Mouse (Mus musculus): ENCODE measurements around the gene Rnf130. TPM values are rescaled to one million over a fixed set of nuclear protein-coding genes. Genes with fewer than 3 reads are reported as not detected.
"Not testable (repeated sequence)": the region's sequence is repeated elsewhere in the genome, so short reads cannot be mapped to it uniquely, and the experiment has no call there.

The Rnf130 gene
- total RNA-seq, 2 experiments from 2014 or later, result 98.2 to 106 TPM

GRCm38 (mm10) chr11:50059045-50059444, 33.9 kb downstream of the Rnf130 start:
- intact Hi-C loops (cut with DNase I), result no loop called here
- DNase-seq (ENCODE audit: extremely low spot score in 1 of 2, low spot score in 2 of 2), result no peak

- no peak for DNase-seq (ENCODE audit: extremely low spot score in 1 of 2, low spot score in 2 of 2)
- intact Hi-C loops (cut with DNase I), result no loop called here
These were observed 37.0 kb downstream of the Rnf130 start for GRCm38 (mm10) chr11:50062116-50062515.

GRCm38 (mm10) chr11:50066088-50066487, 40.9 kb downstream of the Rnf130 start:
- no peak for DNase-seq (ENCODE audit: extremely low spot score in 1 of 2, low spot score in 2 of 2)
- intact Hi-C loops (cut with DNase I), result no loop called here

GRCm38 (mm10) chr11:50073830-50074229, 48.7 kb downstream of the Rnf130 start:
- intact Hi-C loops (cut with DNase I), result no loop called here
- no peak for DNase-seq (ENCODE audit: extremely low spot score in 1 of 2, low spot score in 2 of 2)

GRCm38 (mm10) chr11:50076756-50077155, 51.6 kb downstream of the Rnf130 start:
- DNase-seq (ENCODE audit: extremely low spot score in 1 of 2, low spot score in 2 of 2), result no peak
- intact Hi-C loops (cut with DNase I), result no loop called here

DNA sequence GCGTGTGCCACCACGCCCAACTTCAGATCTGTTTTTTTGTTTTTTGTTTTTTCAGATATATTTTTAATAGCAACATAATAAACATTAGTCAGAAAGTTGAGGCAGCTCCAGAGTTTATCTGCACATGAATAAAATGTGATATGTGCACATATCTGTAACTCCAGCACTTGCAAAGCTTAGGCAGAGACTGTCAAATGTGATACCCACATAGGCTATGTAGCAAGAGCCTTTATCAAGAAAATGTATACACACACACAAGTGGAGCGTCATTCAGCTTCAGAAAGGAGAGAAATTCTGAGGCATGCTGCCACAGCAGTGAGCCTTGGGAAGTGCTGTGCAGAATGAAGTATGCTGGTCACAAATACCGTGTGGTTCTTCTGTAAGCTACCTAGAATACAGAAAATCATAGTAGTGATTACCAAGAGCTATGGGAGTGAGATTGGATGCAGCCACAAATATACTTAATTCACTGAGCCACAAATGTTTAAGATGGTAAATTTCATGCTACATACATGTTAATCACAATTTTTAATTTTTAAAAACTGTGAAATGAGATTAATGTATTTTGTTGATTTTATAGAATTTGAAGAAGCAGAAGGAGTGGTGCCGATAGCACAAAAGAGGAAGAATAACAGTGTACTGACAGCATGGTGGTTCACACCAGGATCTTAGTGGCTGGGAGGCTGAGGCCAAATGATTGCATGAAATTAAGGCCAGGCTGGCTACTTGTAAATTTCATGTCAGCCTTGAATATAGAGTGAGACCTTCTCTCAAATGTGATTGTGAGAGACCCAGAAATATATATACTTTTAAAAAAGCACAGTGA, 56.4 kb downstream of the Rnf130 start:
- no peak for DNase-seq (ENCODE audit: extremely low spot score in 1 of 2, low spot score in 2 of 2)
- intact Hi-C loops (cut with DNase I), result no loop called here

DNA sequence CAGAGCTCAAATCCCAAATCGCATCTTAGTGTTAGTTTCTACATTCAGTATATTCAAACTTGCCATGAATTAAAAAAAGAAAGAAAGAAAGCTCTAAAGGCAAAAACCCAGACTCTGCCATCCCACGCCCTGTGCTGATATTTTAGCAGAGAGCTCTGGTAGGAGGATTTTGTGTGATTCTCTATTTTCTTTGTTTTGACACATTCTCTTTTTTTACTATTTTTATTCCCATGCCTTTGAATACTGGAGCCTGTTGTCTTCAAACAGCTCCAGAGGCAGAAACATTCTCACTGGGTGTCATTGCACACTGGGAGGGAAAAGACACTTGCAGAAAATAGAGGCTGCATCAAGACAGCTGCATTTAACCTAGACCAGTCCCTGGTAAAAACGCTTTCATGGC, 61.1 kb downstream of the Rnf130 start:
- intact Hi-C loops (cut with DNase I), result no loop called here
- DNase-seq (ENCODE audit: extremely low spot score in 1 of 2, low spot score in 2 of 2), result no peak

GRCm38 (mm10) chr11:50089840-50090239, 64.7 kb downstream of the Rnf130 start:
- intact Hi-C loops (cut with DNase I), result no loop called here
- no peak for DNase-seq (ENCODE audit: extremely low spot score in 1 of 2, low spot score in 2 of 2)

DNA sequence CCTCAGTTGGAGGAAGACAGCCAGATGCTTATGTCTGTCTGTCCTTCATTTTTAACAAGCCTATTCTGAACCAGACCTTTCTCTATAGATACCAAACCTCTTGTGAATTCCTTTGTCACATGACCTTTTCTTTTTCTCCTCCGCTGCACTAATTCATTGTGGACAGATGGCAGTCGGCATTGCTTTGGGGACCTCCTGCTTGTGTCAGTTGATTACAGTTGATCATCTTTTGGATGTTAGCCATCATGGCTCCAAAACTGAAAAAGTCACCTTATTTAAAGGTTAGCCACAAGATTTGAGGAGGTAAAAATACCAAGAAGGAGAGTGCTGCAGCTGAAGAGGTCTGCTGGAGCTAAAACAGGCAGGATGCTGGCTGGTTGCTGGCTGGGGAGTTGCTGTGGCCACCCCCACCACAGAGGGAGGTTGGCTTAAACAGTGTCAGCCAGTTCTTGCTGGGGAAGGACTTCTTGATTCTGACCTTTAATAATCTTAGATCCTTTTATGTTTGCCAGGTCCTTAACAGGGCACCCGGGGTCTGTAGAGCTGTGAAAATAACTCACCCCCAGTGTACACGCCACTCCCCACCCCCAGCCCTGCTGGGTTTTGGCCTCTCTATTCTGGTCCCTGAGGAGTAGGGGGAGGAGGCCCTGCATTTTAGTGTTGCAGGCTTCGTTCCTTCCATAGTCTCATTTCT, 66.0 kb downstream of the Rnf130 start:
- intact Hi-C loops (cut with DNase I), result no loop called here
- no peak for DNase-seq (ENCODE audit: extremely low spot score in 1 of 2, low spot score in 2 of 2)

- DNase-seq (ENCODE audit: extremely low spot score in 1 of 2, low spot score in 2 of 2), result no peak
- intact Hi-C loops (cut with DNase I), result no loop called here
These were observed 66.5 kb downstream of the Rnf130 start for GRCm38 (mm10) chr11:50091681-50092080.

DNA sequence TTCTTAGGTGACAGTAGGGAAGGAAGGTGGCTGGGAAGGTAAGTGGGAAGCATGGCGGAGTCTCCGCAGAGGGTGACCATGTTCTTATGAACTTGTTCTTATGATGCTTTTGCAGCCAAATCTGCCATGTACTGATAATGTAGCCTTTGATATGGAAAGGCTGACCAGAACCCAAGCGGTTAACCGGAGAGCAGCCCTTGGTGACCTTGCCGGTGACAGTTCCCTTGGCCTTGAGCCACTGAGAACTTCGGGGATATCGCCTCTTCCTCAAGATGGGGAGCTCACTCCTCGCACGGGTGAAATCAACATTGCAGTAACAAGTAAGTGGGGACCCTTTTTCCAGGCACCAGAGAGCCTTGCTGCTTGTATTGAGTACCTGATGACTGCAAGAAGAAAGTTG, 70.5 kb downstream of the Rnf130 start:
- DNase-seq (ENCODE audit: extremely low spot score in 1 of 2, low spot score in 2 of 2), result no peak
- intact Hi-C loops (cut with DNase I), result no loop called here

DNA sequence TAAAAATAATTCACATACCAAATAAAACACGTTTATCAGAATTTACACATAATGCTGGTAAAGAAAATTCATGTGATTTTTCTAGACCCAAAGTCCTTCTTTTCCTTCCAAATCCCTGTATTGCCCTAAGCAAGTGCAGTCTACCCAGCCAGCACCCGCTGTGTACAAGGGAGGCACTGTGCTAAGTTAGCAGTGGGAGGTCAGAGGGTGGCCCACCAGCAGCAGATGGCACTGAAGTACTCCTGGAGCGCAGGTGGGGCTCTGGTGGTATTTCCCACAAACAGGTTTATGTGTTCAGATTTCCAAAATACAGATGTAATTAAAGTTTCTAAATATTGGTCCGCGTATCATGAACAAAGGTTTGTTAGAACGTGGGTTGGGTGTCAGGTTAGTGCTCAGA, 71.9 kb downstream of the Rnf130 start:
- DNase-seq (ENCODE audit: extremely low spot score in 1 of 2, low spot score in 2 of 2), result no peak
- intact Hi-C loops (cut with DNase I), result no loop called here

- intact Hi-C loops (cut with DNase I), result no loop called here
These were observed 73.9 kb downstream of the Rnf130 start for GRCm38 (mm10) chr11:50098961-50099481.

DNA sequence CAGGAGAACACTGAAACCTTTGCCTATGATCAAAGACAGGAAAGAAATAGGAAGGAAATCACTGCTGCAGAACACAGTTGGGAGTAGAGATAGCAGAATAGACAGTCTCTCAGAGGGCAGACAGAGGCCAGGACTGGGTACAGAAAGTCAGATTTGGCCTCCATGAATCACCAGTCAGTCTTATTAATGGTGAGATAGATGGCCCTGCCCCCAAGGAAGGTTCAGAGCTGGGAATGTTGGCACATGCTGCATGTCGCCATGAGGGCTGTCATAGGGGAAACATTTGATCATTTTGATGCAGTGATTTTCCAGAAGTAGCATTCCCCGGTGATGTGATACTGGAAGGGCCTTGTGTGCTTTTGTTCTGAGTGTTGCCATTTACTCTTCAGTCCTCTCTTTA, 74.5 kb downstream of the Rnf130 start:
- DNase-seq (ENCODE audit: extremely low spot score in 1 of 2, low spot score in 2 of 2), result no peak
- intact Hi-C loops (cut with DNase I), result no loop called here

More at GRCm38 (mm10) chr11:50098961-50099481, 73.9 kb downstream of the Rnf130 start:
- no peak for DNase-seq (ENCODE audit: extremely low spot score in 1 of 2, low spot score in 2 of 2)

DNA sequence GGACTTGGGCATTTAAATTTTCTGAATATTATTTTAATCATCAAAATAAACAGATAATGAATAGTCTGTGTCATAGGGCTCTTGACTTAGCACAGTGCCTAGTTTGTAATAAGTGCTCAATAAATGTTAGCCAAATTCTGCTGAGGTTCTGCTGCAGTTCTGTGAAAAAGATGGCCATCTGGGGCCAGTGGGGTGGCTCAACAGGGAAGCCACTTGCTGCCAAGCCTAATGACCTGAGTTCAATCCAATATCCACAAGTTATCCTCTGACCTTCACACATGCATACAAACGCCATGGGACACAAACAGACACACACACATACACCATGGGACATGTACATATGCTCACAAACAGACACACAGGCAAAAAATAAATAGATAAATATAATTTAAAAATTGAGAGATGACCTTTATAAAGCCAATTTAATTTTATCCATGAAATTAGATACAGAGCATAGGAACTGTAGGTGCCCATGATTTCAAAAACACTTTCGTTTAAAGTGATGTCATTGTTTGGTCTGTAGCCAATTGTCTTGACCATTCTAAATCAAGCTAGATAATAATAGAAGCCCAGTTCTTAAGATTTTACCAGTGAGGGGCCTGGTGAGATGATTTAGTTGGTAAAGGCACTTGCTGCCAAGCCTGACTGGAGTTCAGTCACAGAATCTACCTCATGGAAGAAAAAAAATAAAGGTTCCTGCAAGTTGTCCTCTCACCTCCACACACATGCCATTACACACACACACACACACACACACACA, 75.6 kb downstream of the Rnf130 start:
- DNase-seq (ENCODE audit: extremely low spot score in 1 of 2, low spot score in 2 of 2), result no peak
- intact Hi-C loops (cut with DNase I), result no loop called here

GRCm38 (mm10) chr11:50101962-50102361, 76.8 kb downstream of the Rnf130 start:
- DNase-seq (ENCODE audit: extremely low spot score in 1 of 2, low spot score in 2 of 2); intact Hi-C loops (cut with DNase I): not testable (repeated sequence)

- no peak for DNase-seq (ENCODE audit: extremely low spot score in 1 of 2, low spot score in 2 of 2)
- intact Hi-C loops (cut with DNase I), result no loop called here
These were observed 78.9 kb downstream of the Rnf130 start for GRCm38 (mm10) chr11:50104016-50104415.

DNA sequence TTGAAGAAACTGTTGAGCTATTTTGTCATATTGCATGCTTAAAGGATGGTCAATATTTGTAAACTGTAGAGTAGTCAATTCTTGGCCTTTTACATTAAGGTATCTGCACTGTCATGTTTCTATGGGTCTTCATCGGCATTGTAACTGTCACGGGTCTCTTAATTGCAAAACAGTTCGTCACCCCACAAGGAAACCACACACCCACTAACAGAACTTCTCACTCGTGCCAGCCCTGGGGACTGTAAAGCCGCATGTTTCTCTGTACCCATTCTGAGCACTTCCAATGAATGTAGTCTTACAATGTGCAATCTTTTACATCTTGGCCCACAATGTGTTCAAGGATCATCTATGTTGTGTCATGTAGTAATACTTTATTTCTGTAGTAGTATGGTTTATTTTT, 80.1 kb downstream of the Rnf130 start:
- no peak for DNase-seq (ENCODE audit: extremely low spot score in 1 of 2, low spot score in 2 of 2)
- intact Hi-C loops (cut with DNase I), result loop anchor here (5.0 kb wide), 1 partner anchor 78 kb away; the partner anchor contains the start of gene Rnf130

DNA sequence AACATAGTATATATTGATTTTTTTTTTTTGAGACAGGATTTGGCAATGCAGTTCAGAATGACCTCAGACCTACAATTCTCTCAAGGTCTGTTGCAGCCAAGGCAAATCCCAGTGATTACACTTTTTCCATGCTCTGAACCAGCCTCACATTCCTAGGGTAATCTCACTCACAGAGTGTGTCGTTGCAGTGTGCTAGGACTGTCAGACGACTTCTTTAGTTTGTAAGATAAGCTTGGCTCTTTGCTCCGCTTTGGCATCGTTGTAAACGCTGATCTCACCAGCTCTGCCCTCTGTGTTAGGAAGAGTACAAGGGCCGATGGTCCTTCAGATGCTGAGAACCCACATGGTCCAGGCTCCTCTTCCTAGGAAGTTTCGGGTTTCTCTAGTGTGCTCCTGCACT, 80.9 kb downstream of the Rnf130 start:
- intact Hi-C loops (cut with DNase I), result loop anchor here (5.0 kb wide), 1 partner anchor 79 kb away; the partner anchor contains the start of gene Rnf130
- DNase-seq (ENCODE audit: extremely low spot score in 1 of 2, low spot score in 2 of 2), result no peak

All from left cerebral cortex, postnatal 10 days (tissue).